Mouse (Mus musculus) embryonic facial prominence, embryonic 10.5 days (tissue): ENCODE data around the gene Ppp2r3d. TPM values are rescaled to one million over a fixed set of nuclear protein-coding genes. Genes with fewer than 3 reads are reported as not detected.

Experiments
- polyA plus RNA-seq: library from polyadenylated mRNA; unstranded; fragments of >200 nt; fragmentation: Nextera tagmentation; extraction: Ambion mirVana; gene quantifications from 2 replicates; pipeline ENCODE4 v1.2.1, GENCODE M21; 2016

Ppp2r3d gene
- polyA plus RNA-seq, 1 experiment from 2014 or later, result 118 TPM

Other genes starting within 250 kb of the Ppp2r3d start
- 6.9 and 8.5 TPM in 2 replicates for gene 2010315B03Rik, start 164.2 kb downstream of the Ppp2r3d start, polyA plus RNA-seq
- not detected in 2 replicates for gene Gm21836, start 16.9 kb upstream of the Ppp2r3d start, polyA plus RNA-seq